Mouse (Mus musculus): ENCODE data around the gene Epb41l1. TPM values are rescaled to one million over a fixed set of nuclear protein-coding genes. Genes with fewer than 3 reads are reported as not detected.
"Not testable (repeated sequence)": the region's sequence is repeated elsewhere in the genome, so short reads cannot be mapped to it uniquely, and the experiment has no call there.

Gene Epb41l1
- 5.2 and 6.2 TPM in 2 replicates for polyA plus RNA-seq (2014; fragmentation: Nextera tagmentation; extraction: Ambion mirVana)

DNA sequence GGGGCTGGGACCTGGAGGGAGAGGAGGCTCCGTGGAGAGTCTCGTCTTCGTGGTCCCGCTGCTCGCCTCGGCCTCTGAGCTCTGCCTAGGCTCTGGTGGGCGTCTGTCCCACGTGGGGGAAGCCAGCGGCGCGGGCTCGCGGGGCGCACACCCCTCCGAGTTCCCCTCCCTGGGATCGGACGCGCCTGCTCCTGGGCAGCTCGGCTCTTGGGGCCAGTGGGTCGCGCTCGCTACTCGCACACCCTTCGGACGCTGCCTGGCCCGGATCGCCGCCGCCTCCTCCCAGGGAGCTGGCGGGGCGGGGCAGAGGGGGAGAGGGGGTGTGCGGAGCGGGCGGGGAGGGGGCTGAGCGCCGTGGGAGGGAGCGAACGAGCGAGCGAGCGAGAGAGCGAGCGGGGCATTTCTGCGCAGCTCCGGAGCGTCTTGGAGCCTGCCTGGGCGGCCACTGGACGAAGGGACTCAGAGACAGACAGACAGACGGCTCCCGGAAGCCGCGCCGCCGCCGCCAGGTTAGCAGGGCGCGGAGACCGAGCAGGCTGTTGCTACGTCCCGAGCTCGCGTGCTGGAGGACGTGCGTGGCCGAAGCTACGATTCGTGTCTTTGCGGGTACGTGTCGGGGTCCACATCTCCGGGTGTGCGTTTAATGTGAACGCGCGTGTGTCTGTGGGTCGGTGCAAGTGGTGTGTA lies at the start of gene Epb41l1:
Epb41l1 (plus strand) TSS at position 216 of the 687 bp plus-strand sequence.
- peak within 1 kb of the TSS; percentile 98 for H3K4me2 ChIP-seq (replicated peaks; ENCODE audit: low read depth, low read length)
- H3K27ac ChIP-seq (ENCODE audit: low read length) = peak within 1 kb of the TSS; percentile 49; the same call in 1 of the 2 replicates
- H3K27me3 ChIP-seq (ENCODE audit: control insufficient read depth, insufficient read depth, low read length) = 0 out of 2 replicates have a peak, but pooled peaks cover 9% of the 10 kb centered on the region
- H3K36me3 ChIP-seq (ENCODE audit: control insufficient read depth, insufficient read depth, low read length) = no peaks in the 10 kb centered on the region
- H3K9ac ChIP-seq (replicated peaks; ENCODE audit: low read depth, low read length) = peak within 1 kb of the TSS; percentile 72
- ATAC-seq (ENCODE audit: insufficient number of reproducible peaks, insufficient read depth, low FRiP score, low read depth) = peak; percentile 62
- peak within 1 kb of the TSS; percentile 65 for H3K4me3 ChIP-seq (ENCODE audit: low read depth, low read length)
- under 1% methylated on average over 71 of the region's 76 CpGs for WGBS
- no peaks in the 10 kb centered on the region for H3K9me3 ChIP-seq (ENCODE audit: control insufficient read depth, low read depth, low read length)
- H3K4me1 ChIP-seq (ENCODE audit: control insufficient read depth, insufficient read depth, low read length) = peaks cover 11% of the 10 kb centered on the region

DNA sequence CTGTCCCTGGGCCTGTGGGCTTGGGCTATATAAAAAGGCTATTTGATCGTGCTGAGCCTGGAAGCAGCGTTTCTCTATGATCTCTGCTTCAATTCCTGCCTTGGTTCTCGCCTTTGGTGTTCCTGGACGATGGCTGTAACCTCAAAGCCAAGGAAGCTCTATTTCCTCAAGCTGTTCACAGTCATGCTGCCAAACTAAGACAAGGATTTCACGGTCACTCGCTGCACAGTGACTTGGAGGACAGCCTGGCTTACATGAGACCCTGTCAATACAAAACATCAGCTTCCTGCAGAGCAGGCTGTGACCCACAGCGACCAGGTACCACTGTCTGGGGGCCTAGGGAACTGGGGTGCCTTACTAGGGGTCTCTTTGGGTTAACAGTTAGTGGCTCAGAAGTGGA lies 43.8 kb upstream of the Epb41l1 start:
- Histone ChIP-seq H3K4me1 (ENCODE audit: control insufficient read depth, insufficient read depth, low read length) (no peaks in the 10 kb centered on the region), H3K9ac (replicated peaks; ENCODE audit: low read depth, low read length) (no peak overlapping the region), H3K9me3 (ENCODE audit: control insufficient read depth, low read depth, low read length) (no peaks in the 10 kb centered on the region), H3K27me3 (ENCODE audit: control insufficient read depth, insufficient read depth, low read length) (no peaks in the 10 kb centered on the region), H3K36me3 (ENCODE audit: control insufficient read depth, insufficient read depth, low read length) (no peaks in the 10 kb centered on the region), H3K4me3 (ENCODE audit: low read depth, low read length) (no peak overlapping the region), H3K27ac (ENCODE audit: low read length) (no peak overlapping the region), H3K4me2 (replicated peaks; ENCODE audit: low read depth, low read length) (no peak overlapping the region)
- 87% methylated on average over 7 of the region's 7 CpGs for WGBS
- ATAC-seq (ENCODE audit: insufficient number of reproducible peaks, insufficient read depth, low FRiP score, low read depth) = no peak

DNA sequence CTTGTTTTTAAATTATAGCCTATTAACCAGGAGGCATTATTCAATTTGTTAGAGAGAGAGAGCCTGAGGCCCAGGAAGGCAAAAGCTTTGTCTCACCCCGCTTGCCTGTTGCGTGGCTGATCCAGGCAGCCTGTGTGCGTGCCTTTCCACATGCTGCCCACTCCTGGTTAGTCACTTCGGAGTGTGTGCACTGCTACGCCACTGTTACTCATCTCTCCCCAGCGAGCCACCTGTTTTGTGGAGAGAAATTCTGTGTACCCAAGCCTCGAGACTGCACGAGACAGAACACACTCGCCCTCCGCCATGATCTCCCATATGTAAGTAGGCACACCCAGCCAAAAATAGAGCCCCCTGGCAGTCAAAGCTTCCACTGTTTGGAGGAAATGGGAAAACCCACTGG lies 40.8 kb upstream of the Epb41l1 start:
- Histone ChIP-seq H3K4me1 (ENCODE audit: control insufficient read depth, insufficient read depth, low read length) (no peaks in the 10 kb centered on the region), H3K9me3 (ENCODE audit: control insufficient read depth, low read depth, low read length) (0 out of 2 replicates have a peak, but pooled peaks cover 3% of the 10 kb centered on the region), H3K9ac (replicated peaks; ENCODE audit: low read depth, low read length) (no peak overlapping the region), H3K27me3 (ENCODE audit: control insufficient read depth, insufficient read depth, low read length) (no peaks in the 10 kb centered on the region), H3K4me2 (replicated peaks; ENCODE audit: low read depth, low read length) (no peak overlapping the region), H3K4me3 (ENCODE audit: low read depth, low read length) (no peak overlapping the region), H3K36me3 (ENCODE audit: control insufficient read depth, insufficient read depth, low read length) (no peaks in the 10 kb centered on the region), H3K27ac (ENCODE audit: low read length) (no peak overlapping the region)
- no peak for ATAC-seq (ENCODE audit: insufficient number of reproducible peaks, insufficient read depth, low FRiP score, low read depth)
- WGBS = 86% methylated on average over 10 of the region's 10 CpGs

DNA sequence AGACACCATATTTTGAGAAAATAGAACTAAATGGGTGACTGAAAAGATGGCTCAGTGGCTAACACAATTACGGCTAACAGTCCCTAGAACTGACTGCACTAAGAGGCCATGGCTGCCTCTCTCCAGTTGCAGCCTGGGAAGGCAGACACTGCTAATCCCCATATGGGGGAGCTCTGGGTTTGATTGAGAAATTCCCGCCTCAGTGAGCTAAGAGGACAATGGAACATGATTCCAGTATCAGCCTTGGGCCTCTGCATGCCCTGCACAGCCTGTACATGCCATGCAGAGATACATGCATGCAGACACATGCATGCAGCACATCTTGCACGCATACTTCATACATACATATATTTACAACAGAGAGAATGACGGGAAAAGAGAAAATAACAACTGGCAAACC lies 39.4 kb upstream of the Epb41l1 start:
- WGBS = 75% methylated on average over 4 of the region's 4 CpGs
- no peaks in the 10 kb centered on the region for H3K4me1 ChIP-seq (ENCODE audit: control insufficient read depth, insufficient read depth, low read length)
- H3K4me3 ChIP-seq (ENCODE audit: low read depth, low read length) = no peak overlapping the region
- no peaks in the 10 kb centered on the region for H3K27me3 ChIP-seq (ENCODE audit: control insufficient read depth, insufficient read depth, low read length)
- H3K27ac ChIP-seq (ENCODE audit: low read length) = no peak overlapping the region
- no peaks in the 10 kb centered on the region for H3K36me3 ChIP-seq (ENCODE audit: control insufficient read depth, insufficient read depth, low read length)
- 0 out of 2 replicates have a peak, but pooled peaks cover 3% of the 10 kb centered on the region for H3K9me3 ChIP-seq (ENCODE audit: control insufficient read depth, low read depth, low read length)
- no peak overlapping the region for H3K9ac ChIP-seq (replicated peaks; ENCODE audit: low read depth, low read length)
- no peak for ATAC-seq (ENCODE audit: insufficient number of reproducible peaks, insufficient read depth, low FRiP score, low read depth)
- no peak overlapping the region for H3K4me2 ChIP-seq (replicated peaks; ENCODE audit: low read depth, low read length)

DNA sequence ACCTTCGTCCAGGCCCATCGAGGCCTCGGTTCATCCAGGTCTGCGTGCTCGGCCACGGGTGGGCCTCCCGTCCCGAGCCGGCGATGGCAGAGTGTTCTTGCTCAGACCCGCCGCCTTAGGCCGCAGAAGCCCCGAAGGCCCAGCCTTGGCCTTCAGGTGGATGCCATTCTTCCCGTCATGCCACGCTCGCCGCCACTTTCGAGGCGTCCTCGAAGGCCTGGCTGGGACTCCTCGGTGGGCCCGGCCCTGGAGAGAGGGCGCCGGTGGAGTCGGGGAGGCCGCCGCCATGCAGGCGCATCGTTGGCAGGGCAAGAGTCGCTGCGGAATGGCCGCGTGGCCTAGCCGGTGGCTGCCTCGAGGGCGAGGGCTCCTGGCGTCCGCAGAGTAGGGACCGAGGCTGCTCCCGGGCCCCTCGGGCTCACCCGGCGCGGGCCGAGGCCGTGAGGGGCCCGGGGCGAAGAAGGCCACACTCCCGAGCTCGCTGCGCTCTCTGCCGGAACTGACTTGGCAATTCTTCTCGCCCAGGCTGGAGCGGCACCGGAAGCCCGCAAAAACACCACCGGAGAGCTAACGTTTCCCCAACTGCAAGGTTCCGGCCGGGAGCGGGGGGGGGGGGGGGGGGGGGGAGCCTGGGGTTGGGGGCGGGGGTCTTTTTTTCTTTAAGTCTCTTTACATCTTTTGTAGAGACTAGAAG lies 28.1 kb upstream of the Epb41l1 start:
- not testable (repeated sequence) for H3K4me1 ChIP-seq (ENCODE audit: control insufficient read depth, insufficient read depth, low read length); H3K36me3 ChIP-seq (ENCODE audit: control insufficient read depth, insufficient read depth, low read length); H3K9me3 ChIP-seq (ENCODE audit: control insufficient read depth, low read depth, low read length); H3K27ac ChIP-seq (ENCODE audit: low read length); H3K27me3 ChIP-seq (ENCODE audit: control insufficient read depth, insufficient read depth, low read length); H3K9ac ChIP-seq (replicated peaks; ENCODE audit: low read depth, low read length)
- 1% methylated on average over 11 of the region's 63 CpGs for WGBS
- Histone ChIP-seq H3K4me2 (replicated peaks; ENCODE audit: low read depth, low read length) (peak overlapping the region; percentile 35), H3K4me3 (ENCODE audit: low read depth, low read length) (peak overlapping the region; percentile 29)
- ATAC-seq (ENCODE audit: insufficient number of reproducible peaks, insufficient read depth, low FRiP score, low read depth) = peak; percentile 86

DNA sequence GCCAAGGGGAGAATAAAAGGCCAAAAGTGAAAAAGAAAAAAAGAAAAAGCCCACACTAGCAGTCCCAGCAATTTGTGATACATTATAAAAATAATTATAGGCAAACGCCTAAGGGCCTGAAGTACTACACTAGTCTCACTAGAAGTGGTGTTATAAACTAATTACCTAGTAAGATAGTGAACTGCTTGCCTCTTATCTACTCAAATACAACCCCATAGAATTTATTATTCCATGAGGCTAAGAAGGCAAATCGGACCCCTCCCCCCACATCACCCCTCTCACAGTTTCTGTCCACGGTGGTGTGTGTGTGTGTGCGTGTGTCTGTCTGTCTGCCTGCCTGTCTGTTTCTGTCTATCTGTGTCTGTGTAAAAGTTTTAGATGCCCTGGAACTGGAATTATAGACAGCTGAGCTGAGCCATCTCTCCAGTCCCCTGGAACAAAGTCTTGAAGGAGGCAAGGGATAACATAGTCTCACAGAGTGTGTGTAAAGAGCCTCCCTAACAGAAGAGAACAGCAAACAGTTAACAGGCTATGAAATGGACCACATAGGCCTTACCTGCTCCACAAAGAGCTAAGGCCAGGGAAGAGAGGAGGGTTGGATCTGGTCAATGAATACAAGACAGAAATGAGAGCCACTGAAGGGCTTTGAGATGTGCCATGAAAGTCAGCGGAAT lies 27.4 kb upstream of the Epb41l1 start:
- H3K9me3 ChIP-seq (ENCODE audit: control insufficient read depth, low read depth, low read length) = no peaks in the 10 kb centered on the region
- H3K27ac ChIP-seq (ENCODE audit: low read length) = no peak overlapping the region
- no peak overlapping the region for H3K9ac ChIP-seq (replicated peaks; ENCODE audit: low read depth, low read length)
- no peaks in the 10 kb centered on the region for H3K36me3 ChIP-seq (ENCODE audit: control insufficient read depth, insufficient read depth, low read length)
- peak overlapping the region; percentile 35 for H3K4me2 ChIP-seq (replicated peaks; ENCODE audit: low read depth, low read length)
- no peak for ATAC-seq (ENCODE audit: insufficient number of reproducible peaks, insufficient read depth, low FRiP score, low read depth)
- H3K27me3 ChIP-seq (ENCODE audit: control insufficient read depth, insufficient read depth, low read length) = no peaks in the 10 kb centered on the region
- H3K4me1 ChIP-seq (ENCODE audit: control insufficient read depth, insufficient read depth, low read length) = no peaks in the 10 kb centered on the region
- H3K4me3 ChIP-seq (ENCODE audit: low read depth, low read length) = peak overlapping the region; percentile 29
- 61% methylated on average over 5 of the region's 5 CpGs for WGBS

DNA sequence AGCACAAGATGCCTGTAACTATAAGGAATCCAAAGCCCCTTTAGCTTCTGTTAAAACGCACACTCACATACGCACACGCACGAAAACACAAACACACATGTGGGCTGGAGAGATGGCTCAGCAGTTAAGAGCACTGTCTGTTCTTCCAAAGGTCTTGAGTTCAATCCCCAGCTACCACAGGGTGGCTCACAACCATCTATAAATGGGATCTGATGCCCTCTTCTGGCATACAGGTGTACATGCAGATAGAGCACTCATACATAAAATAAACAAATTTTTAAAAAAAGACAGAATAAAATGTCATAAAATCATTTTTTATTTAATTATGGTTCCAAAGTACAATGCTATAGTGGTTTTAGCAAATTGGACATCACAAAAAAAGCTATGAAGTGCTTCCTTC lies 26.4 kb upstream of the Epb41l1 start:
- no peak overlapping the region for H3K9ac ChIP-seq (replicated peaks; ENCODE audit: low read depth, low read length)
- 91% methylated on average over 4 of the region's 4 CpGs for WGBS
- H3K4me2 ChIP-seq (replicated peaks; ENCODE audit: low read depth, low read length) = no peak overlapping the region
- H3K9me3 ChIP-seq (ENCODE audit: control insufficient read depth, low read depth, low read length) = no peaks in the 10 kb centered on the region
- H3K27me3 ChIP-seq (ENCODE audit: control insufficient read depth, insufficient read depth, low read length) = no peaks in the 10 kb centered on the region
- ATAC-seq (ENCODE audit: insufficient number of reproducible peaks, insufficient read depth, low FRiP score, low read depth) = no peak
- no peaks in the 10 kb centered on the region for H3K36me3 ChIP-seq (ENCODE audit: control insufficient read depth, insufficient read depth, low read length)
- H3K27ac ChIP-seq (ENCODE audit: low read length) = no peak overlapping the region
- H3K4me3 ChIP-seq (ENCODE audit: low read depth, low read length) = no peak overlapping the region
- no peaks in the 10 kb centered on the region for H3K4me1 ChIP-seq (ENCODE audit: control insufficient read depth, insufficient read depth, low read length)

DNA sequence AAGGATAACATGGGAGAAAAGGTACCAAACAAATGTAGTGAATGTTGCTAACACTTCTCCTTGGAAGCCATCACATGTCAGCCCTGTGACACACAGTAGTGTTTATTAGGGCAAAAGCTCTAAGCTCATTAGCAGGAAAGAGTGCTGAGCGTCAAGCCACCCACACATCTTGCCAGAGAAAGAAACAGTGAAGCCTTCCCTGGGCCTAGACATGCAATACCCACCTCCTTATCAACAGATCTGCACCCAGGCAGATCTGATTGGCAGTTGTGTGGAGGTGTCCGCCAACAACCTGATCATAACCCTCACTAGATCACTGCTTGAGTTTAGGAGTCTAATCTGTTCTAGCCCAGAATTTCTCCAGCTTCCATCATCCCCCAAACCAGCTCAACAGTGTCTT lies 24.6 kb upstream of the Epb41l1 start:
- no peak overlapping the region for H3K4me3 ChIP-seq (ENCODE audit: low read depth, low read length)
- H3K27me3 ChIP-seq (ENCODE audit: control insufficient read depth, insufficient read depth, low read length) = no peaks in the 10 kb centered on the region
- H3K36me3 ChIP-seq (ENCODE audit: control insufficient read depth, insufficient read depth, low read length) = no peaks in the 10 kb centered on the region
- H3K9me3 ChIP-seq (ENCODE audit: control insufficient read depth, low read depth, low read length) = no peaks in the 10 kb centered on the region
- WGBS = 87% methylated on average over 2 of the region's 2 CpGs
- no peak overlapping the region for H3K9ac ChIP-seq (replicated peaks; ENCODE audit: low read depth, low read length)
- H3K4me1 ChIP-seq (ENCODE audit: control insufficient read depth, insufficient read depth, low read length) = no peaks in the 10 kb centered on the region
- no peak overlapping the region for H3K4me2 ChIP-seq (replicated peaks; ENCODE audit: low read depth, low read length)
- ATAC-seq (ENCODE audit: insufficient number of reproducible peaks, insufficient read depth, low FRiP score, low read depth) = no peak
- no peak overlapping the region for H3K27ac ChIP-seq (ENCODE audit: low read length)
